Mouse (Mus musculus) heart, embryonic 14.5 days (tissue): ENCODE data around the gene Plcz1. TPM values are rescaled to one million over a fixed set of nuclear protein-coding genes. Genes with fewer than 3 reads are reported as not detected.

Experiments used
- ATAC-seq: fragments of 200-750 bp; cut with Nextera tagmentation; 2 replicates; pipeline ENCODE4 v1.8.0; 2017; ENCODE audit warnings: low read depth, moderate TSS enrichment; ENCODE audit not compliant: insufficient number of reproducible peaks, insufficient read depth, low FRiP score
- H3K27ac ChIP-seq, 2 experiments: fragments of 200-500 bp in 1 of 2; fragments of 300-500 bp in 1 of 2; sonication (generic) in 1 of 2; replicated peaks in 1 of 2; 2 replicates each; pipeline ENCODE4 v1.5.1; 2012 to 2014; ENCODE audit warnings: low read depth in 2 of 2, low read length in 2 of 2, control low read depth in 1 of 2, mild to moderate bottlenecking in 1 of 2, mixed read lengths in 1 of 2; ENCODE audit not compliant: control insufficient read depth in 1 of 2, insufficient read depth in 1 of 2
- H3K27me3 ChIP-seq: fragments of 300-500 bp; sonication (generic); 2 replicates; pipeline ENCODE4 v1.6.1; 2014; ENCODE audit warnings: mild to moderate bottlenecking, low read length, control low read depth; ENCODE audit not compliant: control insufficient read depth, insufficient read depth
- H3K36me3 ChIP-seq: fragments of 300-500 bp; sonication (generic); 2 replicates; pipeline ENCODE4 v1.6.1; 2014; ENCODE audit warnings: mild to moderate bottlenecking, control low read depth, low read length, mixed read lengths; ENCODE audit not compliant: control insufficient read depth, insufficient read depth
- H3K4me1 ChIP-seq, 2 experiments: fragments of 200-500 bp in 1 of 2; fragments of 300-500 bp in 1 of 2; sonication (generic) in 1 of 2; 2 replicates each; pipeline ENCODE4 v1.6.1; 2012 to 2014; ENCODE audit warnings: low read length in 2 of 2, control low read depth in 1 of 2, mixed read lengths in 1 of 2; ENCODE audit not compliant: control insufficient read depth in 2 of 2, insufficient read depth in 2 of 2
- H3K4me2 ChIP-seq: fragments of 300-500 bp; sonication (generic); 2 replicates; pipeline ENCODE4 v1.6.1; 2014; ENCODE audit warnings: mild to moderate bottlenecking, low read length
- H3K4me3 ChIP-seq, 2 experiments: fragments of 200-500 bp in 1 of 2; fragments of 300-500 bp in 1 of 2; sonication (generic) in 1 of 2; 2 replicates each; pipeline ENCODE4 v1.5.1; 2012 to 2014; ENCODE audit warnings: low read length in 2 of 2, mild to moderate bottlenecking in 2 of 2, control low read depth in 1 of 2, low read depth in 1 of 2, moderate library complexity in 1 of 2; ENCODE audit not compliant: control insufficient read depth in 1 of 2, insufficient read depth in 1 of 2
- H3K9ac ChIP-seq: fragments of 300-500 bp; sonication (generic); 2 replicates; pipeline ENCODE4 v1.6.1; 2014; ENCODE audit warnings: mild to moderate bottlenecking, low read length
- H3K9me3 ChIP-seq: fragments of 300-500 bp; sonication (generic); 2 replicates; pipeline ENCODE4 v1.6.1; 2016; ENCODE audit warnings: low read length, control low read depth; ENCODE audit not compliant: control insufficient read depth
- whole genome bisulfite sequencing: fragments of 180-500 bp; shearing (Covaris S2); extraction: QIAGEN DNeasy Blood & Tissue Kit; methylation state at CpG from one replicate; pipeline ENCODE4 v1.1.7; 2014; 5-methylcytosine and 5-hydroxymethylcytosine counted together
- polyA plus RNA-seq: library from polyadenylated mRNA; unstranded; fragments of >200 nt; fragmentation: Nextera tagmentation; extraction: Ambion mirVana; gene quantifications from 2 replicates; pipeline ENCODE4 v1.2.1, GENCODE M21; 2014

Gene Plcz1
- polyA plus RNA-seq, 1 experiment from 2014 or later, result not detected

DNA sequence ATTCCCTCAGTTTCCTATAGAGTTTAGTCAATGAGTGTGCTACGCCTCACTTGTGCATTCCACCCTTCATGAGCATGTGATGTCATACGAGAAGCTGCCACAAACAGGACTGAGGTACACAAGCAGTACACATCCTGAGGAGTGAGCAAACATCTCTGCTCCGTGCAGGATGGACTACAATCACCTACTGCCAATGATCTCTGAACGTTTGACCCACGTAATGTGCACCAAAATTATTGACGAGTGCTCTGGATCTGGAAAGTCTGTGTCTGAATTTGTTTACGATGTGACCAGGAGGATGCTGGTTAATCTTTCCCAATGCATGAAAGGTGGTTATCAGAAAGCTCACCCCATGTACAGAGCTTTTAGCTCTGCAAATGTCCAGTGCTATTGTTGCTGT is 16.9 kb downstream of the Plcz1 start:
- Histone ChIP-seq H3K4me2 (no peak overlapping the region), H3K4me3 (no peak overlapping the region), H3K9me3 (no peaks in the 10 kb centered on the region), H3K4me1 (no peaks in the 10 kb centered on the region), H3K36me3 (no peaks in the 10 kb centered on the region), H3K9ac (no peak overlapping the region), H3K27ac (no peak overlapping the region), H3K27me3 (no peaks in the 10 kb centered on the region)
- ATAC-seq, result no peak
- WGBS, result 77% methylated on average over 7 of the region's 7 CpGs

DNA sequence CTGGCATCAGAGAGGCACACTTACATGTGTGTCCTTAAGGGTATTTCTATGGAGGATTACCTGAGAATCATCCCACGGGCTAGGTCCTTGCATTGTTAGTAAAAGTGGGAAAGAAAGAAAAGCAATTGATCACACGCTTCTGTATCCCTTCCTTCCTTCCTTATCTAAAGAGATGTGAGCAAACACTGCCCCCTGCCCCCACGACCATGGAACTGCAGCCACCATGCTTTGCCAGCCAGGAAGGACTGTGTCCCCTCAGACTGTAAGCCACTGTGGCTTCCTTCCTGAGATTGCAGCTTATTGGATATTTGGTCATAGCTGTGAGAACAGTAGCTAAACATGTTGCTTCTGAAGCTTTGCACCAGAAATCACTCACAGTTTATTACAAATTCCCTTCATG is 36.1 kb downstream of the Plcz1 start:
- WGBS, result 68% methylated on average over 3 of the region's 3 CpGs
- Histone ChIP-seq H3K4me2 (no peak overlapping the region), H3K27ac (no peak overlapping the region), H3K9me3 (peaks cover 7% of the 10 kb centered on the region), H3K36me3 (no peaks in the 10 kb centered on the region), H3K4me3 (no peak overlapping the region), H3K9ac (no peak overlapping the region), H3K4me1 (no peaks in the 10 kb centered on the region), H3K27me3 (no peaks in the 10 kb centered on the region)
- ATAC-seq, result no peak

DNA sequence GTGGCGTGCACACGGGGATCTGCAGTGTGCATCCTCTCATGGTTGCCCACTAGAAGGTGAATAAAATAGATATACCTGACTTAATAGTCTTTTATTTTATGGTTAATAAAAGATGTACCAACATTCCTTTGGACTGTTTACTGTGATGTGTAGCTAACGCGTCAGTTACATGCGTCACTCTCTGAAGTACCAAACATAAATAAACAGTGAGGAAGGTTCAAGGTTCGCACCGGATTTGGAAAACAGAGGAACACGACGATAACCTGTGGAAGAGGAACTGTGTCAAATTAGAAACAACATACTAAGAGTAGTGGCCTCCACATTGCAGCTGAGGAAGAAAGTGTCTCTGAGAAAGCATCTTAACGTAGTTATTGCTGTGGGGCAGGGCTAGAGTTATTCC is 51.7 kb downstream of the Plcz1 start:
- Histone ChIP-seq H3K4me3 (no peak overlapping the region), H3K9me3 (no peaks in the 10 kb centered on the region), H3K27me3 (no peaks in the 10 kb centered on the region), H3K9ac (no peak overlapping the region), H3K4me2 (no peak overlapping the region), H3K4me1 (no peaks in the 10 kb centered on the region), H3K36me3 (no peaks in the 10 kb centered on the region), H3K27ac (no peak overlapping the region)
- 83% methylated on average over 10 of the region's 10 CpGs for WGBS
- ATAC-seq, result no peak

DNA sequence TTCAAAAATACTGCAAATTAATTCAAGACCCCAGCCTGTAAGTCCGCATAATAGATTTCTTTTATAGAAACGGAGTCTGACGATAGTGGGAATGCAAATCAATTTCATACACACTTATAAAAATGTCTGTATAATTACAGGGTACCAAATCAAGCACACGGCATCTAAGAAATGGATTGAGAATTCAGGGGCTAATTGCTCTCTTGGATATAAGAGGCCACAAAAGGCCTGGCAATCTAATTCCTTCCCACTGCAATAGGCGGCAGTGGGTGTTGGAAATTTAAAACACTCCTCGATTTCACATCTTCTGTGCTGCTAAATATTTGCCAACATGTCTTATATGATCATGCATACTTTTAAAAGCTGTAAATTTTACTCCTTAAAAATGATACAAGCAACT is 52.2 kb downstream of the Plcz1 start:
- no peaks in the 10 kb centered on the region for H3K27me3 ChIP-seq
- H3K4me3 ChIP-seq, result no peak overlapping the region
- no peak overlapping the region for H3K4me2 ChIP-seq
- 85% methylated on average over 6 of the region's 6 CpGs for WGBS
- H3K27ac ChIP-seq, result no peak overlapping the region
- ATAC-seq, result no peak
- no peaks in the 10 kb centered on the region for H3K4me1 ChIP-seq
- no peak overlapping the region for H3K9ac ChIP-seq
- H3K9me3 ChIP-seq, result no peaks in the 10 kb centered on the region
- no peaks in the 10 kb centered on the region for H3K36me3 ChIP-seq

DNA sequence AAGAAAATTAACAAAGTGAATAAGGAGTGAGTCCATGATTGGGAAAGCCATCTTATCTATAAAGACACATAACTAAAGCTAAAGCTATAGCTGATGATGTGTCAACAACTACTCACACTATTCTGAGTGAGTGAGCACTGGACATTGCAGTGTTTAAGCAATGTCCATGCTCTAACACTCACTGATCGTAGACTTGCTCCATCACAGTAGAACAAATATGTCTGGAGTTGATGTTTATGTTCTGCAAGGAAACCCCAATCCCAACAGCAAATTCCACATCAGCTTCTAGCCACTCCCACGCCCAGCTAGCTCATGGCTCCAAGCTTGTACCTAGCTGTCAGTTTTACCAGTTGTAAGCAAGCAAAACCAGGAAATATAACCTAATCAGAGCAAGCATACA is 54.7 kb downstream of the Plcz1 start:
- Histone ChIP-seq H3K9me3 (no peaks in the 10 kb centered on the region), H3K4me2 (no peak overlapping the region), H3K27me3 (no peaks in the 10 kb centered on the region), H3K36me3 (no peaks in the 10 kb centered on the region), H3K27ac (no peak overlapping the region), H3K4me3 (no peak overlapping the region), H3K4me1 (no peaks in the 10 kb centered on the region), H3K9ac (no peak overlapping the region)
- no peak for ATAC-seq
- WGBS, result 86% methylated on average over 2 of the region's 2 CpGs

DNA sequence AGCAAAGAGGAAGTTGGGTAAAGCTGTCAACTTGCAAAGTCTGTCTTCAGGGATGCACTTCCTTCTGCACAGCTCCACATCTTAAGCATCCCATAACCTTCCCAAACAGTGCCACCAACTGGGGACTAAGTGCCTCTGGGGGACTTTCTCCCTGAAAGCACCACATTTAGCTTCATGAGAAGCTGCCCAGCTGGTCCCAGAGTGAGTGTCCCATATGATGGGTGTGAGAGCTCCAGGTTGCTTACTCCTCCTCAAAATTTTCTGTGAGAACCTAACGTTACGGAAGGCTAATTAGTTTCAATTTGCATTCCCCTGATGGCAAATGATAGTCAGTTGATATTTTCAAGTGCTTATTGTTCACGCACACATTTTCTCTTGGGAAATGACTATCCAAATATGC is 57.2 kb downstream of the Plcz1 start:
- H3K27ac ChIP-seq, result no peak overlapping the region
- WGBS, result 88% methylated on average over 3 of the region's 3 CpGs
- no peaks in the 10 kb centered on the region for H3K9me3 ChIP-seq
- H3K4me1 ChIP-seq, result no peaks in the 10 kb centered on the region
- H3K36me3 ChIP-seq, result no peaks in the 10 kb centered on the region
- H3K4me2 ChIP-seq, result no peak overlapping the region
- H3K4me3 ChIP-seq, result no peak overlapping the region
- H3K27me3 ChIP-seq, result no peaks in the 10 kb centered on the region
- ATAC-seq, result no peak
- no peak overlapping the region for H3K9ac ChIP-seq

DNA sequence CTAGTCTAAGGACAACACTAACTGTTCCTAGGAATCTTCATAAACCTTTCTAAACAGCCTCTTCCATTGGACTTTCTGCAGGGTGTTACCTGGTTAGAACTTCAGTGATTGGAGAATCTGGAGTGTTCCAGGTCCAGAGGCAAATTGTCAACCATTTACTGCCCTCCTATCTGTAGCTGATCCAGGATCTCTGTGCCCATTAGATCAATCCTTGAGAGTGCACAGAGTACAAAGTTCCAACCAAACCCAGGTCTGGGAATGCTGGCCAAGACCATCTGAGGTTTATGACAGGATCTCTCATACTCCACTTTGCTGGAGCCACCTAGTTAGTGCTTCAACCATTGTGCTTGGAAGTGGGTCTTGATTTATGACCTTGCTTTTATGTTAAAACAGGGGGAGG is 60.2 kb downstream of the Plcz1 start:
- no peaks in the 10 kb centered on the region for H3K4me1 ChIP-seq
- H3K27ac ChIP-seq, result no peak overlapping the region
- no peak overlapping the region for H3K9ac ChIP-seq
- no peak overlapping the region for H3K4me3 ChIP-seq
- H3K9me3 ChIP-seq, result no peaks in the 10 kb centered on the region
- no peak for ATAC-seq
- H3K27me3 ChIP-seq, result no peaks in the 10 kb centered on the region
- H3K36me3 ChIP-seq, result no peaks in the 10 kb centered on the region
- H3K4me2 ChIP-seq, result no peak overlapping the region

DNA sequence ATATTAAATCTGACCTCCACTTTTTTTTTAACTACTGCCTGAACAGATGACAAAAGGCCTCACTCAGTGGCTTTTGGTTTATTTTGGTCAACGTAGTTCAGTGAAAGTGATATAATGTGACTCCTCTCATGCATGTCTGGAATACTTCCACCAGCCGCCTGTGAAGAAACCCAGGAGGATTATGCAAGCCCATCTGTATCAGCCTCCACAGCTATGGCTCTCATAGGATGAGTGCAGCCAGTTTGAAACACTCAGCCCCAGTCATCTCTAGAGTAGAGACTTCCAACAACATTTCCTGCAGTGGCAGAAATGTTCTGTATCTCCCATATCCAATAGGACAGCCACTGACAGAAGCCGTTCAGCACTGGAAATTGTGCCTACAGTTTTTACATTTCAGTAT is 63.1 kb downstream of the Plcz1 start:
- Histone ChIP-seq H3K36me3 (no peaks in the 10 kb centered on the region), H3K9me3 (no peaks in the 10 kb centered on the region), H3K4me2 (no peak overlapping the region), H3K4me3 (no peak overlapping the region), H3K4me1 (no peaks in the 10 kb centered on the region), H3K9ac (no peak overlapping the region), H3K27me3 (no peaks in the 10 kb centered on the region), H3K27ac (no peak overlapping the region)
- no peak for ATAC-seq
- 33% methylated on average over 3 of the region's 3 CpGs for WGBS
